Mouse (Mus musculus) frontal cortex, adult 2 months (tissue): ENCODE results near the gene Cnmd. TPM values are rescaled to one million over a fixed set of nuclear protein-coding genes. Genes with fewer than 3 reads are reported as not detected.

ENCODE experiments used
- DNase-seq, 2 experiments: peaks; one replicate each; pipeline ENCODE4 v3.0.0; 2022; ENCODE audit warnings: low spot score in 1 of 2; ENCODE audit errors: extremely low spot score in 1 of 2
- polyA plus RNA-seq: library from polyadenylated mRNA; depleted of rRNA; stranded (reverse); fragments of >200 nt; gene quantifications from 2 replicates; pipeline ENCODE4 v1.2.3, GENCODE M21; 2012; rRNA removed

Cnmd gene
- 2.5 and 3.0 TPM in 2 replicates for polyA plus RNA-seq

DNA sequence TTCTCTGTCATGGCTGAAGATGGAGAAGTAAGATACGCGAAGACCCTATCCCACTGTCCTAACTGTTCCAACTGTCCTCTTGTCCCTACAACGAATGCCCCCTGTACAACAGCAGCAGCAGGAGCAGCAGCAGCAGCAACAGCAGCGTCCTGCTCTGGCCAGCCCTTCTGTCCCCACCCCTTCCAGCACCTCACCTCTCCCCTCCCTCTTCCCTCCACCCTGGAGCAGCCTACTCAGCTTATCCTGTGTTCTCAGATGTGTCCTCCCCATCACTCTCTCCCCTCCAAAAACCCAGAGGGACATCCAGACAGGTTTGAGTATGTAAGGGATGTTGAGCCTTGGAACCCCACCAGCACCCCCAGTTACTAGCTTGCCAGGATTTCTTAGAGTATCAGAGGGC is at the start of gene Cnmd:
Cnmd (minus strand) TSS at position 170 of the 400 bp plus-strand sequence.
- DNase-seq: no peak

DNA sequence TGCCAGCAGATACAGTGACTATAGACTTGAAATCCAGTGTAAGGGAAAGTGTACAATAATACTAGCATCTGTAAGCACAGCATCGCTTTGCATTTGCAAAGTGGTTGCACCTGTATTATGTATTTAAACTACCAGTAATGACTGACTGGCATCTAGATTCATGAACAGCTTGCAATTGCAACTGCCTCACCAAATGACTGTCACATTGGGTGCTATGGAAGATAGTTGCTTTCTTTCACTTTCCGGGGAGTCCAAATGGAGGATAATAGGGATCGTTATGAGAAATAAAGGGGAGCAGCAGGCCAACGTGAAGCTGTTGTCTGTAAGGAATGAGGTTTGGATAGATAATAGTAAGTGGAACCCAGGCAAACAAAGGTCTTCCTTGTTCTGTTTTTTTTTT is 49.3 kb upstream of the Cnmd start:
- DNase-seq: no peak

DNA sequence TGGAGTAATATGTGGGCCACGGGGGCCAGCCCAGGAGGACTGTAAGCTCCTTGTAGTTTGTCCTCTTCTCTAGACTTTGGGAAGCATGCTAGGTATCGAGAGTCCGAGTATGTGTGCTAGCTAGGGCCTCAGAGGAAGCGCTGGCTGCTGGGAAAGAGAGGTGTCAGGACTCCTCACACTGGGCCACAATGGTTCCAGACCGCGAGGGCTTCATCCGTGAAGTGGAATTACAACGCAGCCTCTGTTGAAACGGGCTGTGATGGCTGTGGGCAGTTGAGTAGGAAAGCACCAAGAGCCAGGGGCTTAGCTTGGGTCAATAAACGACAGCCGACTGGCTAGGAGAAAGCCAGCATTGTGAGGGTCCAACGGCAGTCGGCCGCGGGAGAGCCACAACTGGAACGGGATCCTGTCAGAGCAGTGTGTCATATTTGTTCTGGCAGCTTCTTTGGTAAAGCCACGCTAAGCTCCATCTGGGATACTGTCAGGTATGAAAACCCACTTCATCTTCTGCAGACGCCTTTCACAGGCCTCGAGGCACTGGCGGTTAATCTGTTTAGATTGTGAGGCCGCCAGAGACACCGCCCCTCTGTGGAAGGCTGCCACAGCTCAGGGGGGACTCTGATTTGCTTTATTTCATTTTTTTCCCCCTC is 41.7 kb upstream of the Cnmd start:
- no peak for DNase-seq

DNA sequence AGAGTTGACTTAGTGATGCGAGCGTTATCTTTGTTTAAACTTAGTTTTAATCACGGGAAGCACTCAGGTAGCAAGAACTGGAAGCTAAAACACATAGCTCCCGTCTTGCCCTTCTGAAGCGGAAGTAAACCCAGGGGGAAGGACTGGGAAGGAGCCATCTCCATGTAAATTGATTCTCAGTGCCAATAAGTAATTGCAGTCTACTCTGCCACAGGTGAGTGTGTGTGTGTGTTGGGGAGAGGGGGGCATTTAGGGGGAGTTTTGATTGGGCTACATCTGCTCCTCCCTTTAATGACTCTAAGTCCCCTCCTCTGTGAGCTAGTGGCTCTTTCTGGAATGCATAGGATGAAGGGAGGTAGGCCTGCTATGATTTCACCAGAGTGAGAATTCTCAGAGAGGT is 39.6 kb upstream of the Cnmd start:
- no peak for DNase-seq

DNA sequence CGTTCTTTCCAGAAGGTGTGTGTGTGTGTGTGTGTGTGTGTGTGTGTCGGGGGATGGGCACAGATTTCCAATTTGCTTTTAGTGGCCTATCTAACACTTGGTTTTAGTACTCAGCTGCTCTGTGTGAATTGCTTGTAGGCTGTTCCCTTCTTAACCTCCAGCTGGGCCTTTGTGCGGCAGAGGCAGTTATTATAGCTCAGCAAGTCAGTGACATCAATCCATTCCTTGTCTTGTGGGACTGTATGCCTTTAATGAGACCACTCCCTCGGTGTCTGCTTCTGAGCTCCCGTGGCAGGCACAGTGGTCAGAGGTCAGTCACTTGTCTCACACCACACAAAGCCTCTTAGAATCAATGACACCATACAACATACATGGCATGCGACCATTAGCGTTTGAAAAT is 39.1 kb upstream of the Cnmd start:
- no peak for DNase-seq

DNA sequence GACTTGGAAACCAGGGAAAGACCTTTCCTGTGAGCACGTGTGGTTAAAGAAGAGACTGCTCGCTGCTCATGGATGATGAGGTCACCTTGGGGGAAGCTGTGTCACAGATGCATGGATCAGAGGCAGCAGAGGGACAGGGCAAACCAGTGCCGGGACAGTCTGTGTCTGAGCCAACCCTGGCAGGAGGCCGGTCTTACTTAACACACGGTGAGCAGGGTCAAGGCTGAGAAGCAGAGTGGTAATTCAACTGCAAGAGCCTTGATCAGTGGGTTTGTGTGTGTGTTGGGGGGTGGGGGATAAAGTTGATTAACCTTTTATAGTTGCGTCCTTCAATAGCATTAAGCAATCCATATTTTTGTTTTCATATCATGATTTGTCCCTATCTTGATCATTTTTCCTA is 37.4 kb upstream of the Cnmd start:
- DNase-seq: no peak

DNA sequence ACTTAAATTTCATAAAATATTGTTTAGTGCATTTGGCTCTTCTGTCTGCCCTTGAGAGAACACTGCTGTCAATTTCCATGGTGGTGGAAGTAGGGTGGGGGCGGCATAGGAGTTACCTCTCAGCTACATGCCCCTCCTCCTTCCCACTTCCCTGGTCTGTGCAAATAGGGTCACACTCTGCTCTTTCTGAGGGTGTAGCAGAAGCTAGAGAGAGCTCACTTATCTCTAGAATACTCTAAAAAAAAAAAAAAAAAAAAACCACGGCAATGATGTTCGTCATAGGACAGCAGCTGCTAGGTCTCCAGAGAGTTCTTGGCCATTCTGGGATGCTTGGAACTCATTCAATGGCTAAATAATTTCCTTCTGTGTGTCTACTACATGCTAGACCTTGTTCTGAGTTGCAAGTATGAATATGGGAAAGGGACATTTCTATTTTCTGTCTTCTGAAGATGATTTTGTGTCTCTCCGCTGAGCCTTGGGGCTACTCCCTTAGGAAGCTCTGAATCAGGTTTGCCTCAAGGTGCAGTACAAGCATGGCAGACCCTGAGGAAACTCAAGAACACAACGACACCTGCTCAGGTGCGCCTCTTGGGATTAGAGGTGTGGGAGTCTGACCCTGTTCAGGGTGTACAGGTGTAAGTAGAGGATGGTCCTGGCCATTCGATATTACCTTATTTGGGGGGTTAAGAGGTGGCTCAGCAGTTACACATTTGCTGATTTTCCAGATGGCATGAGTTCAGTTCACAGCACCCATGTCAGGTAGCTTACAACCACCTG is 28.3 kb upstream of the Cnmd start:
- DNase-seq: no peak

DNA sequence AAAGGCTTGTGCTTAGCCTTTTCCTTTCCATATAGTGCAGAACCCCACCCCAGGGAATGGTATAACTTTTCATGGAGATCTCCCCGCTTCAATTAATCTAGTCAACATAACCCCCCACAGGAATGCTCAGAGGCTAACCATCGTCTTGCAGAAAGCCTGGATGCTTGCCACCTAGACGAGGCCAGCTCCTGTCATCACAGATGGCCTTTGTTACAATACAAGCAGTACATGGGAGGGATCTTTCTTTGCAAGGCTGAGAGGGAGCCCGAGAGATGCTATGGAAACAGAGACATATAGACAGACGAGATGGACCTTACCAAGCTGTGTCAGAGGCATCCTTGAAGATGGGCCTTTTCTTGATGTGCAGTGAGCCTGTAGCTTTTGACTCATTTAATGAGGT is 18.7 kb upstream of the Cnmd start:
- DNase-seq: no peak

DNA sequence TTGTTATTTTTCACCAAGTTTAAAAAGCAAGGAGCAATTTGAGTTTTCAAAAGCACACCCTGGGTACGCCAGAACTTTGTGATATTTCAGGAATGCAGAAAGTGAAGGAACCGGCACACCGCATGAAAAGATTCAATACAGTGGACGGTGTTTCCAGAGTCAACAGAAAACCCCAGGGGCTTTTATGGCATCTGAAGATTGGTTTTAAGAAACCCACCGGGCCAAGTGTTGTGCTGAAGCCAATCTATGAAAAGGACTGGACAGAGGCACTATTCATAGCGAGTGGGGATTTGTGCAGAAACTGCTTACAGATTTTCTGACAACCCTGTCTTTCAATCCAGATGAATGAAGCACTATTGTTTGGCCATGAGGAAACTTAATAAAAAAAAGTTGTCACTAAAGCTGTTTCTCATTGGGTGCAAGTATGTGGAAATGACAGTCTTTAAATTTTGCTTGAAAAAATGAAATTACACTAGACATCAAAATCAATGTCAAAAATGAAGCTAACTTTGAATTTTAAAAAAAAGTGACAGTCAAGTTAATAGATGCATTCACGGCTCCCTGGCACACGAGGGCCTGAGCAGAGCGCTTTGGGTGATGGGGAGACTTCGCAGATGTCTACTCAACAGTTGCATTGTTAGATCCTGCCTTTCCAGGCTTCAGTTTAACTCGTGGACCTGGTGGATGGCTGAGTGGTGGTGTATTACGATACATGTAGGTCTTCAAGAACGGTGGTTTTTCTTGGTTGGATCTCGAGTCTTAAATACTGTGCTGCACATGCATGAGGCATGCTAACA is 16.1 kb upstream of the Cnmd start:
- DNase-seq: peak in 1 of 2 experiments; percentile 45

DNA sequence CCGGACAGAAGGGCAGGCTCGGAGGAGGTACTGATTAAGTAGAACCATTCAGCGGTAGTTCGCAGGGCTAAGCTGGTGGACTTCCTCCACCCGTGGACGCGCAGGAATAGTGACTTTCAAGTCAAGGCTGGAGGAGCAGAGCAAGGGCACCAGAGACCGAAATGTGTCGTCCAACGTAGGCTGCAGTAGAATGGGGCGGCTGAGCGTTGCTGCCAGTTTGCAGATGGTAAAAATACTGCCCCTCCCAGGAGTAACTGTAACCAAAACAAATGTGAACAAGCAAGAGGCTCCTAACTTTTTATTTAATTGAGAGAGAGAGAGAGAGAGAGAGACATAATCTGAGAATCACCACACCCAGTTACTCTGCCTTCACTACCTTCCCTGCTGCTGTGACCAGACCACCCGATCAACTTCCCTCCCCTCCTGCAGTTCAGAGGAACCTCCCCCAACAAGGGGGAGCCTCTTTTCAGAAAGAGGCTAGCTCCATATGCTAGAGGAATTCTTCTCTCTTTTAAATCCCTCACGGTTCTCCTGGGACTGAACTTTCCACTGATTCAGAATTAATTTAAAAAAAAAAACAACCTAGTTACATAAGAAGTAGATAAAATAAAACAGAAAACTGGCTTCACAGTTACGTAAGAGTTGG is 15.3 kb upstream of the Cnmd start:
- DNase-seq: no peak

DNA sequence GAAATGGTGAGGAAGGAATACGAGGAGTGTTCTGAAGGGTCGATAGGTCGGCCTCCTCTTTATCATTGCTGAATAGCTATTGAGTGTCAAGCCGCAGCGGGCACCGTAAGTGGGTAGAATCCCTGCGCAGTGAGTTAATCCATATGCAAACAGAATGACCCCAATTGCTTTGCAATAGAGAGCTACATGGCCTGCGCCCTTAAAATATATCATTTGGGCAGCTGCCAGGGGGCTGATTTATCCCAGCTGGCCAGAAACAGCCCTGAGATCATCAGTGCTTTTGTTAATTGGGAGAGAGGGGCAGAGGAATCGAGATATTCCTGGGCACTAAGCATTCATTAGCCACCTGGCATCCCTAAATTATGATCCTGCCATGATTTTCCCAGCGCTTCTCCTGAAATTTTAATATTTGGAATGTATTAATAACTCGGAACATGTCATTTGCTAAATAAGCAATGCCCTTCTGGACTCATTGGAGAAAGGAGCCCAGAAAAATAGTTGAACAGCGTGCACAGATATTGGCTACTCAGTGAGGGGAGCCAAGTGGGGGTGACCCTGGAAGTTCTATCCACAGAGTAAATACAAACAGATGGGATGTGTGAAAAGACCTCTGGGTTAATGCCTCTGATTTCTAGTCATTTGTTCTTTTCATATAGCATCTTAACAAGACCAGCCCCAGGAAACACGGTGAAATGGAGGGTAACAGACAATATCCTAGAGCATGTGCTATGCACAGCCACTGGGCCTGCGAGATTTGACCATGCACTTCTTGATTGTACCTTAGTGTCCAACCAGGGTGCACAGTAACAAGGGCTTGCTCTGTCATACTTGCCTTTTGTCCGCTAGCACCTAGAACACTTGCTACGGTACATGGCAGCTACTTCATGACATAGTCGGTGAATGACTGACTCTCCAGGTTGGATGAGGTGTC is 11.4 kb upstream of the Cnmd start:
- DNase-seq: no peak

DNA sequence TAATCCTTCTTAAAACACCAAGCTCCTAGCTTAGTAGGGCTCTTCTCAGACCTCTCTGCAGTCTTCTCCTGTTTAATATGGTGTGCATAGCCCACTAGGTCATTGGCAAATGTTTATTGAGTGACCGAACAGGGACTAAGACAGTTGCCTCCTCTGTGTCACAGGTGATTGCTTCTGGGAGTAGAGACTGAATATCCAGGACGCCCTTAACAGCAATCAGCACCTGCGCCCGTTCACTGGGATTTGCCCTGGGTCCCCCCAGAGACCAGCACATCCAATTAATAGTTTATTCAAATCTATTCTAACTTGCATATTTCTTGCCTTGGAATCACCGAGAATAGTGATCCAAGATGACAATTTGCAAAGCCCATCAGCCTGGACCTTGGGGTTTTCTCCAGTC is 10.6 kb upstream of the Cnmd start:
- DNase-seq: no peak

DNA sequence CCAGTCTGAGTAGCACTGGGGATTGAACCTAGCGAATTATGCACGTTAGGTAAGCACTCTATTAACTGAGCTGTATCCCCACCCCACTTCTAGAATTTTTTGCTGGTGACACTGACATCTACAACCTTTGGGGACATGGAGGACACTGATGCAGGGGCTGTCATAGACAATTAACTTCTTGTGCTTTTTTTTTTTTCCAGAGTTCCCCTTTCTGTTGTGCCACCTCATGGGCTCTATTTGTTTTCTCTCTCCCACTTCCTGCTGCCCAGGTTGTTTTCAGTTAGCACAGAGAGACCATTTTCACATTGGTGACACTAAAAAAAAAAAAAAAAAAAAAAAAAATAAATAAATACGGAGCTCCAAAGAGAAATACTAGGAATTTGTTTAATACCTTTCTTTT is 9.0 kb upstream of the Cnmd start:
- no peak for DNase-seq

DNA sequence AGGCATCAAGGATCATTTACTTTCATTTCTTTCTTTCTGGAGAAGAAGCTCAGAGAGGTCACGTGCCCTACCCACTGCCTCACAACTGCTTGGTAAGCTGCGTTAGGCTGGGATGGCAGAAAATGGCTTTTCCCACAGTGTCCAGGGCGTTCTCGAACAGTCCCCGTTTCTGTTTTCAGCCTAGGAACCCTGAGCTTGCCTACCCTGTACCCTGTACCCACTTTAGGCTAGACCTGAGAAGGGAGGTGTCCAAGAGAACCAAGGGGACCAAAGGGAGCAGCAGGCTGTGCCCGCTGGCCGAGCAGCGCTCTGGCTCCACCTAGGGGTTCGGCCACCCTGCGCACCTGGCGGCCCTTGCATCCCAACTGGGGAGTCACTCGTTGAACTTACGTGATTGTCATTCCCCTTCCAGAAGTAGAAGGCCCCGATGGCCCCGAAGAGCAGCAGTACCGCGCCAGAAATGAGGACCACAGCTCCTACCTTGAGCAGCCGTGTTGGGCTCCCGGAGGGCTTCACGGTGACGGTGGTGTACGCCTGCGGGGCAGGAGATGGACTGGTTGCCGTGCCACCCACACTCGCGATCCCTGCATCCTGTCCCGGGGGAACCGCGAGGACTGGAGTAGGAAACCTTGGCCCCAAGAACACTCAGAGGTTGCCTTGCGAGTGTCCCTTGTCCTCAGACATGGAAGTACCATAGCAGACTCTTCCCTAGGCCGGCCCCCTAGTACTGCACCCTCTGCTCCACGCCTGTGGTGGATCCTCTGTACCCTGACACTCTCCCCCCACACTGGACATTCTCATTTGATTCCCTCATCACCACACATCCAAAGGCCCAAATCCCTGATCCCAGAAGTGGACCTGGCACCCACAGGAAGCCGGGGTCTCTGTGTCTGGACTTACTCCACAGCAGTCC is 709 bp downstream of the Cnmd start:
- DNase-seq: peak in 1 of 2 experiments; percentile 51

DNA sequence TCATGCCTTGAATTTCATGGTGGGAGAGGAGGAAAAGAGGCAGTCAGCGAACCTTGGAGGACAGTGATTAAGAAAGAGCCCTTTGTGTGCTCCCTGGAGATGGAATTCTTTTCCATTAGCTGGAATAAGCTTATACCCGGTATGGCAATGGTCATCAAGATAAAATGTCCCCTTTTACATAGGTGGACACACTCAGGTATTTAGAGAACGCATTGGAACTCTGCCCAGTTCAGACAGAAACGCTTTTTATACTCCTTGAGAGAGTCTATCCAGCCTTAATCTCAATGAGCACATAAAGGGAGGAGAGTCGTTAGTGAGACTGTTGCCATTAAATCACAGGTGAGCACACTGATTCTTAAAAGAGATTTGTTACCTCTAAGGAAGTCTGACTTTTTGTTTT is 1.5 kb downstream of the Cnmd start:
- no peak for DNase-seq

DNA sequence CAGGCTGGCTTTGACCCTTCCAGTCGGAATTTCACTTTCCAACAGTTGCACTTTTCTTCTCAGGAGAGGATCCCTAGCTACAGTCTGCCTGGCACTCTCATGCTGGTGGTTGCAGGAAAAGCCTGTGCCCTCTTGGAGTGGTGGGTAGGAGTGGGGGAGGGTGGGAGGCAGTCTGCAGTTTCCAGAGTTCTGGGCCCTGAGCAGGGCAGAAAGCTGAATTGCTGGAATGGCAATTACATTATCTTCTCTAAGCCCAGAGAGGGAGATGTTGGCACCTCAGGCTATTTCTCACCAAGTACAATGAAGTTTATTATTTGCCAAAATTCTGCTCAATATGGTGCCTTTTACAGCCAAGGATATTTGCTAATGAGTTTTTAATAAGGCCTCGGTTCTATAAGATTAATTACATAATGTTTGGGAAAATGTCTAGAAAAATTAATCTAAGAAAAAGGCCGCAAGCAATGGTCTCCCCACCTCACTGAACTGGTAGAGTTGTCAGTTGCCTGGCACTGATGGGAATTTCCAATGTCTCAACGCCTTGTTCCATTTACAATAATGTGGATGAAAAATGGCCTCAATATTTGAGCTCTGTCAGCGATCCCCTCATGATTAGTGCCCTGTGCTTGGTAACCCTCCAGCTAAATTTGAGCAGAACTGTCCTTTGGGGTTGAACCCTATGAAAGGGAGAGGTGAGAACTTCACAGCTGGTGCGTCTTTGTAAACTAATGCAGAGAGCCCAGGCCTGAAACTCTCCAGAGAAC is 3.0 kb downstream of the Cnmd start:
- no peak for DNase-seq

DNA sequence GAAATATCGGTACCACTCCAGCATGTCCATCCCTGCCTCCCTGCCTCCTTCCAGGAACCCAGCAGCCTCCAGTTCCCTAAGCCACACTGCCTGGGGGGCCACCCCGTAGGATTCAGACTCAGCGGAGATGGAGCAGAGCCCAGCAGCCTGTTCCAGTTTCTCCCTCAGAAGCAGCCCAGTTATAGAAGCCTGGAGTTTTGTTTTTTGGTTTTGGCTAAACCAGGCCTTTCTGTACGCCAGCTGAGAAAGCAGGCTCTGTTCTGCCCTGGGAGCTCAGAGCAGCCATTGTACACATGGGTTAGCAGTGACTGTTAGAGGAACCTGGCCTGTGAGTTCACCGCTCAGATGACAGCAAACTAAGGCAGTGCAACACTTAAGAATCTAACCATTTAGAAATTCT is 3.7 kb downstream of the Cnmd start:
- peak; percentile 33 to 60 for DNase-seq

DNA sequence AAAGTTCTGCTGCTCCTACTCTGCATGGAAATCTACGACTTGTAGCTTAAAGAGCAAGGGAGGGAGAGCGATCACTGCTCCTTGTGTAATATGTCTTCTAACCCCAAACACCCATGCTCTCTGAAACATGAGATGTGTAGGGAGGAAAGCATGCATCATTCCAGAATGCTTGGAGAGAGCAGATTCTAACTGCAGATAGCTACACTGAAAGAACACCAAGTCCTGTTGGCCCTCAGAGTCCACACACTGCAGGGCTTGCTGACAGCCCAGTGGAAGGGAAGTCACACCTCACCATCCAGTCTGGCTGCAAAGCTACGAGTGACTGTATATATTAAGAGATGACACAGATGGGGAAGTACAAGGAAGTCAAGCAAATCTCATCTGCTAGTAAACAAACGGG is 9.3 kb downstream of the Cnmd start:
- DNase-seq: no peak
